Mouse (Mus musculus) ovary, adult 18-20 months (tissue): ENCODE measurements around the gene Sec22c.

Experiments
- DNase-seq: peaks from one replicate; pipeline ENCODE4 v3.0.0; 2022; ENCODE audit warnings: low spot score, mixed read lengths

The Sec22c gene

GRCm38 (mm10) chr9:121694736-121695135 lies 10.6 kb downstream of the Sec22c start:
- DNase-seq: no peak

DNA sequence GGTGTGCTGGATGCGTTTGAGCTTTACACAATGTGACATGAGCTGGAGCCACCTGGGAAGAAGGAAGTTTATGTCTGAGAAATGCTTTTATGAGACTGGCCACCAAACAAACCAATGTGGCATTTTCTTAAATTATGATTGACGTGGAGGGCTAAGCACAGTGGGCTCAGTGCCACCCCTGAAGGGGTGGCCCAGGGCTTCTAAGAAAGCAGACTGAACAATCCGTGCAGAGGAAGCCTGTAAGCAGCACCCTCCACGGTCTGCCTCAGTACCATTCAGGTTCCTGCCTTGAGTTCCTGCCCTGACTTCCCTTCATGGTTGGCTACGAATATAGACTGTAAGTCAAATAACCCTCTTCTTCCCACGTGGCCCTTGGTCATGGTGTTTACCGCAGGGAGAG lies 14.6 kb downstream of the Sec22c start:
- no peak for DNase-seq

DNA sequence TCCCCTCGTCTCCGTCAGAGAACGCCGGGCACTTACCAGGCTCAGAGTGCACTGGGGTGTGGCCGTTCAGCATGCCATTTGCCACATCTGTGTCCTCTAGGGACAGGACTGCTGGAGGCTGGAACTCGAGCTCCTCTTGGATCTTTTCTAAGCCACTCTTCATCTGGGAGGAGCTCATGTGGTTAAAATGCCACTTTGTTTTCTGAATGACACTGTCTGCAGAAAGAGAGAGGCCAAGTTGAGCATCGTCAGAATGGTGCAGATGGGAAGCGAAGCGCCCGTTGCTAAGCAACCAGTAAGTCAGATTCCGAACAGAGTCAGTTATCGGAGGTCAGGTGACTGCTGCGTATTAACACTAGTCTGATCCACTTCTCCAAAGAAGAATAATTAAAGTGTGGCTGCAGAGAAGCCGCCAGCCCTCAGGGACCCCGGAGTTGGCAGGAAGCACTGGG lies 15.1 kb downstream of the Sec22c start:
- no peak for DNase-seq

DNA sequence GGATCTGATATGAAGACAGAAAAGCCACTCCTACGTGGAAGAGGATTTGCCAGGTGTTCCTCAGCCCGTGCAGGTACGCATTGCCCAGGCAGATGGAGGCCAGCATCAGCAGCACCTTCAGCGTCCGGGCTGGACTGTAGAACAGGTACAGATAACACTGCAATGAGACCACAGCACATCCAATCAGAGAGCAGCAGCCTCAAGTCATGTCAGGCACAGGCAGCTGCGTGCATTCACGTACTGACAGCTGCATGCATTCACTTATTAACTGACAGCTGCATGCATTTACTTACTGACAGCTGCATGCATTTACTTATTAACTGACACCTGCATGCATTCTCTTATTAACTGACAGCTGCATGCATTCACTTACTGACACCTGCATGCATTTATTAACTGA lies 20.6 kb downstream of the Sec22c start:
- DNase-seq: no peak

- no peak for DNase-seq
Observed at GRCm38 (mm10) chr9:121682037-121682680, 23.1 kb downstream of the Sec22c start.

DNA sequence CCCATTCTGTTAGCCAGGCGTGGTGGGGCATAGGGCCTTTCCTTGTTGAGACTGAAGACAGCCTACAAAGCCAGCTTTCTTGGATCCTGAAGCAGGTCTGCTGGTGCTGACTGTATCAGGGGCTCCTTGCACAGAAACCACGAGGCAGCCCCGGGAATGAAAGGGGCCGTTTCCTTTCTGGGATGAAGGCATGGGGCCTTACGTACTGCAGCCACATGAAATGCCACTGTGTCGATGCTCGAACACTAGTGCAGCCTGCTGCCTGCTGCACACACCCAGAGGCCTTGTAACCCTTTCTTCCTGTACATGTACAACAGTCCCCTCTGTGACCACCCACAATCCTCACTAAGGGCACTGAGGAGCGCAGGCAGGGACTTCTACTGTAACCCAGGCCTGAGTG lies 24.1 kb downstream of the Sec22c start:
- DNase-seq: no peak

DNA sequence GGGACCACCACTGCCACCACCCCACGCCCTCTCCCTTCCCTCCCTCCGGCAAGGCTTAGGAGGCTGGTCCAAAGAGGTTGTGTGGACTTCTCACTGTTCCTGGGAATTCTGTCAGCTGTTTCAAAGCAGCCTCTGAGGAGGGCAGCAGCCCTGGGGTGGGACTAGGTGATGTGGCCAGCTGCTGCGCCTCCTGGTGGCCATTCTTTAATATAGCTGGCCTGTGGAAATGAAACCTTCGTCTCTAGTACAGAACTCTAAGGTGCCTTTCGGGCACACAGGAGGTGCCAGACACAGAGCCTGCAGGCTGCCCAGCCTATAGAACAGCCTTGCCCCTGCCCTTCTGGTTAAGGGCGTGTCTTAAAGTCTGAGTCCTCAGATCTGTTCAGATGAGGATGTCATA lies 25.7 kb downstream of the Sec22c start:
- no peak for DNase-seq

DNA sequence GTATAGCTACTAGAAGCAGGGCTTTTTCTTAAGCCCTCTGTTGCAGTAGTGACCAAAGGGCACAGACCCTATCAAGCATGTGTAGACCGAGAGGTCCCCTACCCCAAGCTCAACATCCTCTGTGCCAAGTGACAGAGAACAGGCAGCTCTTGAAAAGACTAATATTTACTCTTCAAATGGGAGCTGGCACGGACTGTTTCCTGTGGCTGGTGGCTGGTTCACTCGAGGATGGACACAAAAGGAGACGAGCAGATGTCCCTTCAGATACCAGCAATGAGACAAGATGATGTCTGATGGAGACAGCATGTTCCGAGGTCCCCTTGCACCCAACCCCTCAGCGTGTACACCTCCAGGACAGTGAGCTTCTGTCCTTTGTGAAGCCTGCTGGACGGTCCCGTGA lies 27.8 kb downstream of the Sec22c start:
- no peak for DNase-seq

- no peak for DNase-seq
Observed at GRCm38 (mm10) chr9:121677069-121677468, 28.2 kb downstream of the Sec22c start.

- DNase-seq: no peak
Observed at GRCm38 (mm10) chr9:121675556-121675955, 29.7 kb downstream of the Sec22c start.

DNA sequence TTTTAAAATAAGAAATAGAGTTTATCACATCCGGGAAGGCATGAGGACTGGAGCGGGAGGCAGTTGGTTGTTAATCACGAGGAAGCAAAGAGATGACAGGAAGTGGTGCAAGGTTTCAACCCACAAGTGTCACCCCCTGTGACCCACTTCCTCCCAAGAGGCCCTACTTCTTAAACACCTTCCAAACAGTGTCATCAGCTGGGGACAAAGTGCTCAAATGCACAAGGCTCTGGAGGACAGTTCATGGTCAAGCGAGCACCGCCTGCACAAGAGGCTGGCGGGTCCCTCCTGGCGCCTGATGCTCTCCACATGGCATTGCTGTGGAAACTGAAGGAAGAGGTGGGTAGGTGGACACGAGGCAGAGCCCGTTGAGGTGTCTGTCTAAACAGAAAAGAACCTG lies 30.3 kb downstream of the Sec22c start:
- DNase-seq: no peak

GRCm38 (mm10) chr9:121673716-121674115 lies 31.6 kb downstream of the Sec22c start:
- no peak for DNase-seq

GRCm38 (mm10) chr9:121672311-121672710 lies 33.0 kb downstream of the Sec22c start:
- DNase-seq: peak; percentile 8

DNA sequence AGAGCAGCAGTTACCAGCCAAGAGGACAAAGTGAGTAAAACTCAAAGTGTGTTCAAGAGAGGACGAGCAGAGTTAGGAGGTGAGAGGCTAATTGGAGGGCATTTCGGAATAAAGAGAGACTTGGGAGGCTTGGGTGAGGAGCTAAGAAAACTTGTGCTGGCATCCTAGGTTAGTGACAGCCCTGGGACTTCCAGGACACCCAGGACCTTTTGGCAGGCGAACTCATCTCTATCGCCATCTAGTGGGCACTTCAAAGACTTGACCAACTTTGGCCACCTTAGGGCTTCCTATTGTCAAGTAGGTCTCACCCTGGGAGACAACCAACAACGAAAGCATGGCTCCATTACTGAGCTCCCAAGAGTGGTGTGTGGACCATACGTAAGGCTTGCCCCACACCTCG lies 34.0 kb downstream of the Sec22c start:
- DNase-seq: peak; percentile 21

- peak; percentile 44 for DNase-seq
Observed at GRCm38 (mm10) chr9:121669348-121669791, 35.9 kb downstream of the Sec22c start.

DNA sequence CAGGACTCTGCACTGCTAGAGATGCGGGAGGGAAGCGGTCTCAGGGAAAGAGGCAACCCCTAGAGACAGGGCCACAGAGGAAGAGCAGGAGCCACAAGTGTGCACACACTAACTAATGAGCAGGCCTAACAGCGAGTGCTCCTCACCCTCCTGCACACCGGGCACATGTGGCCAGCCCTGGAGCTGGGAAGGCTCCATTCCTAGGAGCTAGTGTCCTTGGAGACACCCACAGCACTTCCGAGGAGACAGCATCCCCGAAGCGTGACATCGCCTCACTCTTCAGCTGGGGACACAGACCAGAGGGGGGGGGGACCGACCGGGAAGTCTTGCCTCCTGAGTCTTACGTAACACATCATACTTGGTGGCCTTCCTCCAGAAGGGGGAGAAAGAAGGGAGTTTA lies 37.5 kb downstream of the Sec22c start:
- no peak for DNase-seq

DNA sequence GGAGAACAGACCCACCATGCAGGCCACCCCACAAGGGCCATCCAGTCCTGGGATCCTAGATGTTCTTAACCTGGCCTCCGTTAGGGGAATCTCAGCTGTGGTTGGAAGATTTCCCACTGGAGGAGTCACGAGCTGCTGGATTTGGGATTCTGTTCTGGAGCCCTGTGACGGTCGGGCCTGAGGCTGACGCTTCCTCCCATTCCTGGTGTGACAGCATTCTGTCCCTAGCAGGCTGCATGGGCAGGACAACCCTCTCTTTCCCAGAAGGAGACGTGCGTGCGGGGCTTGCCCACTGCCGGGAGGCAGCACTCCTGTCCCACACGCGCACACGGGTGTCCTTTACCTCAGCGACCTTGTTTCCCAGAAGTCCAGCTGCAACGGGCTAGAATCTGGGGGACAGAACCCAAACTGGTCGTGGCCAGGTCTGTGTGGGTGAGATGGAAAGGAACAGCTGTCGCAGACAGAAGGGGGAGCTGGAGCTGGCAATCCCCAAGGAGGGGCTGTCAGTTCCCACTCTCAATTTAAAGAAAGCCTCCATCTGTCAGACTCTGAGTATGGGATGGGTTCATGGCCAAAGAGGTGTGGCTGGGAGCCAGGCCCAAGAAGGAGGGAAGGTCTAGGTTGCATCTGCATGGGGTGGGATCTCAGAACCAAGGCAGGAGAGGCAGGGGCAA lies 38.2 kb downstream of the Sec22c start:
- no peak for DNase-seq

- no peak for DNase-seq
Observed at GRCm38 (mm10) chr9:121664104-121664503, 41.2 kb downstream of the Sec22c start.

- no peak for DNase-seq
Observed at GRCm38 (mm10) chr9:121663467-121663866, 41.8 kb downstream of the Sec22c start.

DNA sequence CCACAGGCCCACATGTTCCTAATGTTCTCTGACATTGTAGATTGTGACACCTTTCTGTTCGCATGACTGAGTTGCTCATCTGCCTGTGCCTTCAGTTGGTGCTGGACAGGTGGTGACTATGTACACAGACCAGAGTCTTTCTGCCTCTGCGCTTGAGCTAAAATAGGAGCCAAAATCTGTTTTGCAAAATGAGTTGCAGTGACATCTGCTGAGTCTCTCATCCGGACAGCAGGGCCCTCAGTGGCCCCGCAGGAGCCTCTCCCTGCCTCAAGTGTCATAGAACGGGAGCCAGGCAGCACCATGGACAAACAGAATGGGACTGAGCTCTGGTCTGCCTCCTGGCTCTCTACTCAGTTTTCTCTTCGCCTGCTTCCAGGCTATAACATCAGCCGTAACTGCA lies 45.5 kb downstream of the Sec22c start:
- no peak for DNase-seq

GRCm38 (mm10) chr9:121658248-121658647 lies 47.0 kb downstream of the Sec22c start:
- no peak for DNase-seq

DNA sequence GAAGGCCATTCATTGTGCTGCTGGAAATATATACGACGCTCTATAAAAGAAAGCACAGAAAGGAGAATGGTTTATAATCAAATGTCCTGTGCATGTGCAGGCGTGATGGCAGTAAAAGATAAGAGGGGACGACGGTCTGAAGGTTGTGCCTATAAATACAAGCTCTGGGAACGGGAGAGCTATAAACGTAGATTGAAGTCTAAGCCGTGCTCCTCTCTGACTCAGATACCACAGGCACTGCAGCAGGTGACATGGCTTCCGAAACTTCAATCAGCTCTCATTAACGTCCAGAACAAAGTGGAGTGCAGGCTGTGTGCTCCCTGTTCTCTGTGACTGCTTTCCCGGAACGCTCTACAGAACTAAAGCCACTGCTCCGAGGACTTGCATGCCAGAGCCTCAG lies 48.1 kb downstream of the Sec22c start:
- no peak for DNase-seq

GRCm38 (mm10) chr9:121656322-121656721 lies 49.0 kb downstream of the Sec22c start:
- no peak for DNase-seq

- no peak for DNase-seq
Observed at GRCm38 (mm10) chr9:121653668-121654067, 51.6 kb downstream of the Sec22c start.
